In the genomic region with DNA sequence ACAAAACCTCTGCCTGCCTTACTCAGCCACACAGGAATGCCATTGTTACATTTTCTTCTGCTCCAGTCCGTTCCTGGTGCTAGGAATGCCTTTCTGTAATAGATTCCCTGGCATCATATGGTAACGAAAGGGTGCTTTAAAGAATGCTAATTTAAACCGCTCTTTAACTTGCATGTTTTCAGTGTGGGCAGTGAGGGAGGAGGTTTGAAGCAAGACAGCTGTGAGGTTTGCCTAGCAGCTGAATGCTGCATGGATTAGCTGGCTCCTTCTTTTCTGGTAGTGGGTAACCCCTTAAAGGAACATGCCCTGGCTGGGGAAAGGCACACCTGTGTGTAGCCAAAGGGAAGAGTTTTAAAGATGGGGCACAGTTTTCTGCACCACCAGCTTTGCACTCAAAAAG, we compare ENCODE assay signal across 10 mouse cellular contexts.
A peak's percentile ranks its signal among the peaks of the same experiment; 100 is the strongest.
DNase-seq lines count a peak whose midpoint lies in the region; ATAC-seq and TF ChIP-seq lines count a peak whose summit lies in the region.
"Had no signal": no experiment of that assay in that cellular context is flagged by ENCODE, and none has a peak within 500 bp of the region (broad histone marks: within the 10 kb centered on the region; RNA-seq: fewer than 3 reads in every experiment).

No protein-coding gene starts in this region.

- TF ChIP-seq POLR2A in heart, adult 2 months (IDR thresholded peaks at IDR 0.05; ENCODE audit: insufficient read depth, low read depth, low read length): no peak

- WGBS in heart, embryonic 13.5 days: 22% methylated on average over 3 of the region's 3 CpGs
- WGBS in heart, adult 2 months: 24% methylated on average over 3 of the region's 3 CpGs
- WGBS in lung, embryonic 15.5 days: 12% methylated on average over 3 of the region's 3 CpGs
- WGBS in embryonic facial prominence, embryonic 14.5 days: 6% methylated on average over 3 of the region's 3 CpGs
- WGBS in midbrain, embryonic 13.5 days: 12% methylated on average over 3 of the region's 3 CpGs

- peaks cover 3% of the 10 kb centered on the region; the same call in 1 of the 2 replicates for H3K9me3 ChIP-seq in heart, embryonic 13.5 days
- H3K9me3 ChIP-seq in lung, embryonic 15.5 days: no peaks in the 10 kb centered on the region
- no peaks in the 10 kb centered on the region for H3K9me3 ChIP-seq in embryonic facial prominence, embryonic 14.5 days (ENCODE audit: control insufficient read depth, low read length)
- H3K9me3 ChIP-seq in midbrain, embryonic 13.5 days: no peaks in the 10 kb centered on the region
- H3K9me3 ChIP-seq: liver, embryonic 15.5 days had no signal

- no peak overlapping the region for H3K4me3 ChIP-seq in heart, embryonic 13.5 days
- no peak overlapping the region for H3K4me3 ChIP-seq in heart, adult 2 months
- H3K4me3 ChIP-seq in lung, embryonic 15.5 days: no peak overlapping the region
- H3K4me3 ChIP-seq in embryonic facial prominence, embryonic 14.5 days (ENCODE audit: low read depth, low read length): no peak overlapping the region
- H3K4me3 ChIP-seq in midbrain, embryonic 13.5 days (replicated peaks): no peak overlapping the region
- H3K4me3 ChIP-seq: liver, embryonic 15.5 days had no signal

- no peak for DNase-seq in heart, adult 2 months
- DNase-seq in lung, postnatal 25 days (ENCODE audit: low spot score): no peak
- DNase-seq in embryonic facial prominence, embryonic 14.5 days (ENCODE audit: low spot score): peak; percentile 84
- no peak for DNase-seq in retina, postnatal 1 day
- DNase-seq: thymus, postnatal 25 days had no signal

- no peak overlapping the region; the same call in 1 of the 2 replicates for H3K9ac ChIP-seq in heart, embryonic 13.5 days
- no peak overlapping the region for H3K9ac ChIP-seq in heart, adult 2 months (ENCODE audit: low read depth, low read length)
- H3K9ac ChIP-seq in lung, embryonic 15.5 days: no peak overlapping the region
- H3K9ac ChIP-seq in embryonic facial prominence, embryonic 14.5 days (ENCODE audit: low read depth, low read length): no peak overlapping the region
- no peak overlapping the region for H3K9ac ChIP-seq in midbrain, embryonic 13.5 days (replicated peaks)
- H3K9ac ChIP-seq: liver, embryonic 15.5 days had no signal

- intact Hi-C loops in heart, adult 2 months (cut with DNase I): loop anchor here (5.0 to 10.0 kb wide), 2 partner anchors 280 to 587 kb away; a partner anchor contains a TSS

- ATAC-seq in heart, embryonic 13.5 days (ENCODE audit: extremely low read depth, insufficient number of reproducible peaks, low FRiP score, low TSS enrichment): no peak
- no peak for ATAC-seq in lung, embryonic 15.5 days (ENCODE audit: borderline replicate concordance, extremely low read depth, low FRiP score, low TSS enrichment)
- ATAC-seq in embryonic facial prominence, embryonic 14.5 days (ENCODE audit: low read depth): peak; percentile 72
- ATAC-seq in midbrain, embryonic 13.5 days: peak; percentile 70
- ATAC-seq in inflammation-experienced regulatory T-cells, adult 6 months: no peak

- 0 out of 2 replicates have a peak overlapping the region, but pooled peaks have one; percentile 9 for H3K4me2 ChIP-seq in heart, embryonic 13.5 days
- H3K4me2 ChIP-seq in lung, embryonic 15.5 days: no peak overlapping the region
- H3K4me2 ChIP-seq in embryonic facial prominence, embryonic 14.5 days (ENCODE audit: low read depth, low read length): no peak overlapping the region
- no peak overlapping the region for H3K4me2 ChIP-seq in midbrain, embryonic 13.5 days (replicated peaks)
- H3K4me2 ChIP-seq: liver, embryonic 15.5 days had no signal

- H3K27ac ChIP-seq in heart, embryonic 13.5 days (replicated peaks): peak overlapping the region; percentile 57
- H3K27ac ChIP-seq in heart, adult 2 months: no peak overlapping the region
- peak overlapping the region; percentile 63 for H3K27ac ChIP-seq in lung, embryonic 15.5 days
- peak overlapping the region; percentile 45; the same call in 1 of the 2 replicates for H3K27ac ChIP-seq in embryonic facial prominence, embryonic 14.5 days (replicated peaks; ENCODE audit: low read depth, low read length)
- no peak overlapping the region for H3K27ac ChIP-seq in midbrain, embryonic 13.5 days
- H3K27ac ChIP-seq: liver, embryonic 15.5 days had no signal

- peaks cover 22% of the 10 kb centered on the region for H3K4me1 ChIP-seq in heart, embryonic 13.5 days
- no peaks in the 10 kb centered on the region for H3K4me1 ChIP-seq in heart, adult 2 months (ENCODE audit: control insufficient read depth, insufficient read depth, low read length)
- H3K4me1 ChIP-seq in lung, embryonic 15.5 days: peaks cover 19% of the 10 kb centered on the region
- H3K4me1 ChIP-seq in embryonic facial prominence, embryonic 14.5 days (ENCODE audit: control insufficient read depth, insufficient read depth, low read length): peaks cover 17% of the 10 kb centered on the region
- peaks cover 8% of the 10 kb centered on the region for H3K4me1 ChIP-seq in midbrain, embryonic 13.5 days (replicated peaks)
- H3K4me1 ChIP-seq: liver, embryonic 15.5 days had no signal

- H3K36me3 ChIP-seq in heart, embryonic 13.5 days: no peaks in the 10 kb centered on the region
- no peaks in the 10 kb centered on the region for H3K36me3 ChIP-seq in heart, adult 2 months (ENCODE audit: control insufficient read depth, insufficient read depth, low read length)
- H3K36me3 ChIP-seq in lung, embryonic 15.5 days: no peaks in the 10 kb centered on the region
- H3K36me3 ChIP-seq in embryonic facial prominence, embryonic 14.5 days (ENCODE audit: control insufficient read depth, insufficient read depth, low read length): no peaks in the 10 kb centered on the region
- H3K36me3 ChIP-seq in midbrain, embryonic 13.5 days: no peaks in the 10 kb centered on the region
- H3K36me3 ChIP-seq: liver, embryonic 15.5 days had no signal

- no peaks in the 10 kb centered on the region for H3K79me2 ChIP-seq in heart, adult 2 months (replicated peaks; ENCODE audit: control insufficient read depth, insufficient read depth, low read length)

- no peak for TF ChIP-seq CTCF in heart, adult 2 months (IDR thresholded peaks at IDR 0.05)

- TF ChIP-seq EP300 in heart, adult 2 months (IDR thresholded peaks at IDR 0.05; ENCODE audit: insufficient read depth, low read depth, low read length): no peak

- H3K27me3 ChIP-seq in heart, embryonic 13.5 days (replicated peaks): no peaks in the 10 kb centered on the region
- H3K27me3 ChIP-seq in heart, adult 2 months (ENCODE audit: control insufficient read depth, insufficient read depth, low read length): no peaks in the 10 kb centered on the region
- H3K27me3 ChIP-seq in lung, embryonic 15.5 days: no peaks in the 10 kb centered on the region
- no peaks in the 10 kb centered on the region for H3K27me3 ChIP-seq in embryonic facial prominence, embryonic 14.5 days (replicated peaks; ENCODE audit: control insufficient read depth, insufficient read depth, low read length)
- no peaks in the 10 kb centered on the region for H3K27me3 ChIP-seq in midbrain, embryonic 13.5 days
- H3K27me3 ChIP-seq: liver, embryonic 15.5 days had no signal

Comparison
In these comparisons a context has a peak if more than half of its experiments do, and no peak if none do; other contexts are left out.
1. H3K27ac ChIP-seq: peak in heart, embryonic 13.5 days (single experiment), lung, embryonic 15.5 days (single experiment) and embryonic facial prominence, embryonic 14.5 days (single experiment); none in heart, adult 2 months (single experiment) and midbrain, embryonic 13.5 days (single experiment).
2. ATAC-seq: peak in embryonic facial prominence, embryonic 14.5 days (single experiment) and midbrain, embryonic 13.5 days (single experiment); none in heart, embryonic 13.5 days (single experiment), lung, embryonic 15.5 days (single experiment) and inflammation-experienced regulatory T-cells, adult 6 months (single experiment).